Mouse (Mus musculus): ENCODE data around the gene Myo1f. TPM values are rescaled to one million over a fixed set of nuclear protein-coding genes. Genes with fewer than 3 reads are reported as not detected.

Gene Myo1f
- 1 to 10 TPM; 2.1 to 3.1 TPM for total RNA-seq (2021)
- long read RNA-seq, experiment 1, partial matches to known transcripts, result 0 of 3 reads
- long read RNA-seq, experiment 1, other reads (novel, unspliced or antisense), result 1 of 3 reads
- long read RNA-seq, experiment 2, partial matches to known transcripts, result 0 of 5 reads
- long read RNA-seq, experiment 2, other reads (novel, unspliced or antisense), result 3 of 5 reads

DNA sequence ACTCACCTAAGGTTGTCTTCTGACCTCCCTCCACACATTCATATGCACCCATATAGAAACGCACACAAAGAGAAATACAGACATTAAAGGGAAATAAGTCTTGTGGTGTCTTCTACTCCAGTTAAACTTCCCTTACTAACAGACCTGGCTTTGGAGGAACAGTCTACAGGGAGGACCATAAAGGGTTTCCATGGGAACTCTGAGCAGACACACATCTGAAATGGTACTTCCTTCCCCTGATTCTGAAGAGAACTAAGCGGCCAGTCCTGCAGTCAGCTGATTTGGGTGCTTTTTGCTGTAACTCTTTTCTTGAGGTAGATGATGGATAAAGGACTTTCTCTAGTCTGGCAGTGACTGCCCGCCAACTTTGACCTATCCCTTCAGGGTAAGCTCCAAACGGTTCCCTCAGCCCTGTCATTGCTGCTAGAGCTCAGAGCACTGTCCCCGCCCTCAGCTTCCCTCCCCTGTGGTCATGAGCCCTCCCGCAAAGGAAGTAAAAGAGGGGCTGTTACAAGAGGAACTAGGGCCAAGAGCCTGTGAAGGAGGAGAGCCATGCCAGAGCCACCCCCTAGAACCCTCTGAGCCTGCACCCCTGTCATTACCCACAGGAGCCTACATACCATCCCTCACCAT, at the start of gene Myo1f:
Myo1f (plus strand) TSS at position 485 of the 633 bp plus-strand sequence.
- intact Hi-C loops (cut with DNase I), result no loop called here
- peak; percentile 20 to 23 for DNase-seq

DNA sequence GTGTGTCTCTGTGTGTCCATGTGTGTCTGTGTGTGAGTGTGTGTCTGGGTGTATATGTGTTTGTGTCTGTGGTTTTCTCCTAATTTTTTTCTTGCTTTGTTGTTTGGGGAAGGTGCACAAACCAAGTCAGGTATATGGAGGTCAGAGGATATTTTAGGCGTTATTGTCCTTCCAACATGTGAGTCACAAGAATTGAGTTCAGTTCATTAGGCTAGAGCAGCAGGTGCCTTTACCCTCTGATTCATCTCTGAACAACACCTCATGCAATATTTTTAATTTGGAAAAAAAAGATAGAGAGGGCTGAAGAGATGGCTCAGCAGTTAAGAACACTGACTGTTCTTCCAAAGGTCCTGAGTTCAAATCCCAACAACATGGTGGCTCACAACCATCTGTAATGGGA, 47.1 kb upstream of the Myo1f start:
- intact Hi-C loops (cut with DNase I), result no loop called here
- DNase-seq, result no peak

DNA sequence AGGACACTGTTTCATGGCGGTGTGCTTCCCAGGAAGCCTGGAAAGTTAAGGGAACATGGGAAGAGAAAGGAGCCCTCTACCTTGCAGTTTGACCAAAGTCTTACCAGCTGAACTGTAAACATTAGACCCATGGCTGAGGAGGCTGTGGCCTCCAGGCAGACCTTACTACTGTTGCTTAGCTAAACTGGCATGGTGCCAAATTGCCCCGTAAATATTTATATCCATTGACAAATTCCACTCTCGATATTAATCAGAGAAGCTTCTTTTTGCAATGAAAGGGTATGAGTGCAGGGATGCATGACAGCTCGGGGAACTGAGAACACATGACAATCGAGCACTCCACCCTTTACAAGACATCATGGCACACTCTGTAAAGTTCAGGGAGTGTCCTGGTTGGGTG, 45.3 kb upstream of the Myo1f start:
- intact Hi-C loops (cut with DNase I), result no loop called here
- no peak for DNase-seq

DNA sequence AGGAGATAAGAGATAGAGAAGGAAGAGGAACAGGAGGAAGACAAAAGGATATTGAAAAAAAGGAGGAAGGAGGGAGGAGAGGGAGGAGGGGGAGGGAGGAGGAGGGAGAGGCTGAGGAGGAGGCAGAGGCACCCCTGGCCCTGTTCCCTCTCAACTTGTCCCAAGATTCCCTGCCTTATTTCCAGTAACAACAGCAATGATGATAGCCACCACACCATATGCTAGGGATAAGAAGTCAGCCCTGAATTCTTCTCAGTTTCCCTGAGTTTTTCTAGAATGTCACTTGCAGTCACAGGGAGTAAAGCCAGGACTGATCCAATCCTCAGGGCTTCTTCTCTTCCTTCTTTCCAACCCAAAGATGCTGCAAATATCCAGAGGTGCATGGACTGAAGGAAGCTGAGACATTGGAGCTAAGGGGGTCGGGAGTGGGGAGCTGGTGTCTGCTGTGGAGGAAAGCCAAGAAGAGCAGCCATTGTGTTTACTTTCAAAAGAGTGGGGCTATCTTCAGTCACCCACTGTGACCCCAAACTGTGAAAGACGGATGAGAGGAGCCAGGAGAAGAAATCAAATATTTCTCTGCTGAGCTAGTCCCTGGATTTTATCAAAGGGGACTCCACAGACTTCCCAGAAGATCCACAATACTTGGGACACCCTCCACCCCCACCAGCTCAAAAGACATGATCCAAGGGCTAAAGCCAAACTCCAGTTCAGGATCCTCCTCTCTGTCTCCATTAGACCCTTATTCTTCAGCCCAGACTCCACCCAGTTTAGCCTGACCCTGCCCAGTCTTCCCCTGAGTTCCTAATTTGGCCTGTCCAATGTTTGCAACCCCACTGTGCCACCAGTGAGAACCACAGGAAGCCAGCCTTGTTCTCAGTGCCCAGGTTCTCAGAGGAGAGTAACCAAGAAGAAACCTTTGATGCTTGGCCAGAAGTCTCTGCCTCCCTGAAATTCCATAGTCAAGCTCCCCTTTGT, 42.8 kb upstream of the Myo1f start:
- intact Hi-C loops (cut with DNase I), result no loop called here
- peak; percentile 24 to 27 for DNase-seq

DNA sequence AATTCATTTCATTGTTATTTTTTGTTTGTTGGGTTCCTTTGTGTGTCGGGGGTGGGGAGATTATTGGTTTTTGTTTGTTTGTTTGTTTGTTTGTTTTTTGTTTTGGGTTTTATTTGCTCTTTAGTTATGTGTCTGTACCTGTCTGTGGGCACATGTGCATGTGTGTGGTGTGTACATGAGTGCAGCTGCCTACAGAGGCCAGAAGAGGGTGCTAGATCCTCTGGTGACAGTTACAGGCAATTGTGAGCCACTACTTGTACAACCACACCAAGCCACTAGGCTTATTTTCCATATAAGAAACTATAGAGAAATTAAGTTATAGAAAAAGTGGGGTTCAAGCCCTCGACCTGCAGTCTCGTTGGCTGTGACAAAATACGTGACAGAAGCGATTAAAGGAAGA, 41.6 kb upstream of the Myo1f start:
- intact Hi-C loops (cut with DNase I), result no loop called here
- no peak for DNase-seq

DNA sequence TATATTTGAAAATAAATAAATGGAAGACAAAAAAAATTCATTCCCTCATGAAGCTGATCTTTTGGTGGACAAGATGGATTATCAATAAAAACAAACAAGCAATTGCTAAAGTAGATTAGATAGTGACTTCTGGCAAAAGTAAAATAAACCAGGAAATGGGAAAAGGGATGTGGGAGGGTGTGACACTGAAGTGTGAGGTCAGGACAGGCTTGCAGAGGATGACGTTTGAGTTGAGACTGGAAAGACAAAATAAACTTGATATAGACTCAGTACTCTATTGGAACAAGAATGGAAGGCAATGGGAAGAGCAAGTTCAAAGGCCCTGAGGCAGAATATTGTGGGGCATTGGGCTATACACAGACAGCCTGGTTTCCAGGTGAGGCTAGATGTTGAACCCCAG, 35.1 kb upstream of the Myo1f start:
- intact Hi-C loops (cut with DNase I), result no loop called here
- no peak for DNase-seq

DNA sequence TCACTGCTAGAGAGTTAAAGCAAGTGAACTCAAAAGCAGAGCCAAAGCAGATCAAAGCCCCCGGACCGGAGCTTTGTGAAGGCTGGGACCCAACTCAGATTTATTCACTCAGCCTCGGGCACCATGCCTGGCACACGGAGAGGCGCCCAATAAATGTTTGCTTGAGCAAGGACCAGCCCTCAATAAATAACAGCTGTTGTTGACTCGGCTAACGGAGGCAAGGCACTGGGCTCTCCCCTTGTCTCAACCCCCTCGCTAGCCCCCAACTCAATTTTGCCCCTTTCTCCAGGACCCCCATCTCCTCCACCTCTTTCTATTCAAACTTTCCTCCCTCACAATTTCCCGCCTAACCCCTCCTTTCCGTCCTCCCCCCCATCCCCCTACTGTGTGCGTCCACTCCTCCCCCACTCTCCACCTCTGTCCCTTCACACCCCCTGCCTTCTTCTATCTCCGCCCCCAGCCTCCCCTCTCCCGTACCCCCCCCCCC, 32.0 kb upstream of the Myo1f start:
- intact Hi-C loops (cut with DNase I), result no loop called here
- DNase-seq, result peak; percentile 21 to 35

DNA sequence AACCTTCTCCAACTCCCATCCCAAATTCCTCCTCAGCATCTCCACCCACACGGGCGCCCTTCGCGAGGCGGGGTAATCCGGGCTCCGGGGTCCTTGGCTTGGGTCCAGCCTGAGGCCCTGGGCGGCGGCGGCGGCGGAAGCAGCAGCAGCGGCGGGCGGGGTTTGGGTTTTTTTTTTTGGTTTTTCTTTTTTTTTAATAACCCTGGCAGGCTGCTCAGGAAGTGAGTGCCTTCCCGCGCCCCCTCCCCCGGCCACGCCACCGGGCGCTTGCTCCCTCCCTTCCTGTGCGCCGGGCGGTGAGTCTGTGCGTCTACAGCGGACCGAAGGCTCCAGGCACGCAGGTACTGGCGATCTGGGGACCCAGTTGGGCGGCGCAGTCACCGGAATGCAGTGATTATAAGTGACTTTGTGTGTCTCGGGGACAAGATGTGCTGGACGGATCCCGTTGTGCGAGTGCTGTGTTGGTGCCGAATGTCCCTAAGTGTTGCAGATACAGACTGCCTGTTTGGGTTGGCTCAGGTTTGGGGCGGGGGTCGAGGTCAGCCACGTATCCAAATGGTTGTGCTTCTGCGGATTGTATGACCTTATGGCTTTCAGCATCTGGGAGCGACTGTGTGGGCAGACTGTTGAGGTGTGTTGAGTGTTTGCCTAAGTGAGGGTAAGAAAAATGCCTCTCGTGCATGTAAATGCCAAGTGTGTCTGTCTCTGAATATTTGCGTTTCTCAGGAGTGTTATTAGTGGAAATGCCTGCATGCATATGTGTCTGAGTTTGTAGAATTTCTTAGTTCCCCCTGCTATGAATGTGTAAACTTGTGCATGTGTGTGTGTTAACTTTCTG, 31.4 kb upstream of the Myo1f start, which contains the start of gene Adamts10:
Adamts10 (plus strand) TSS at position 287 of the 838 bp plus-strand sequence.
- peak; percentile 86 to 90 for DNase-seq
- intact Hi-C loops (cut with DNase I), result no loop called here

DNA sequence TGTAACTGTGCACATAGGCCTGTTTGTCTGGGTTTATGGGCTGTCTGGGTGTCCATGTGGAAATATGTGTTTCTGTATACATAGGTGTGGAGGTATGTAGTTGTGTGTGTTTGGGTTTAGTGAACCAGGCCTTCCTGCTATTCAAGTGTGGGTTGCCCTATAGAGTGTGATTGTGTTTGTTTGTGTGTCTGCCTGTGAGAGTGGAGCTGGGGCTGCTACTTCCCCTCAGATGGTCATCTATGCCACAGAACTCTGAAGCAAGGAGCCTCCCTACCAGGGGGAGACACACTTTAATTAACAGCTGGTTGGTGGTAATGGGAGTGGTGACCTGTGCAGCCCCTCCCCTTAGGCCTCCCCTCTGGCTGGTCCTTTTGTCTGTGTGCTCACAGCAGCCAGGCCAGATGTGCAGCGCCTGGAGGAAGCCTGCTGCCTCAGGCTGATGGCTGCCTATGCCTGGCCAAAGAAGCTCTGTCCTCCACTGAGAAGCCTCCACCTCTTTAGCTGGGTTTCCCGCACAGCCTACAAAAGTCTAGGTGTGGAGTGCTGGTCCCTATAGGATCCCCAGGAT, 30.6 kb upstream of the Myo1f start:
- DNase-seq, result peak; percentile 55 to 56

DNA sequence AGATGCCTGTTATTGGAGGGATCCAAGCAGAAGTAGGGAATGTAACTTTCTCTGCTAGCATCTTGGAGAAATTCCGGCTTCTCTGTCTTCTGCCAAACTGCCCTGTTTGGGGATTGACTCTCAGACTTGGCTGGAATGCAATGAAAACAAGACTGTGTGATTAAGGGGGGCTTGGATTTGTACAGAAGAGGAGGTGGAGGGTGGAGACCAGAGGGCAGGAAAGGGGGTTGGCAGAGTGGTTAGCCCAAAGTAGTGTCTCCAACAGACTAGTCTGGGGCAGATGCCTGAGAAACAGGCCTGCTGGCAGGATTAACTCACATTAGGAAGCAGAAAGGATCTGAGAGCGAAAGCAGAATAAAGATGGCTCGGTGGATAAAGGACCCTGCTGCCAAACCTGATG, 29.0 kb upstream of the Myo1f start:
- intact Hi-C loops (cut with DNase I), result no loop called here

More for the DNA sequence above, 30.6 kb upstream of the Myo1f start:
- intact Hi-C loops (cut with DNase I), result no loop called here

DNA sequence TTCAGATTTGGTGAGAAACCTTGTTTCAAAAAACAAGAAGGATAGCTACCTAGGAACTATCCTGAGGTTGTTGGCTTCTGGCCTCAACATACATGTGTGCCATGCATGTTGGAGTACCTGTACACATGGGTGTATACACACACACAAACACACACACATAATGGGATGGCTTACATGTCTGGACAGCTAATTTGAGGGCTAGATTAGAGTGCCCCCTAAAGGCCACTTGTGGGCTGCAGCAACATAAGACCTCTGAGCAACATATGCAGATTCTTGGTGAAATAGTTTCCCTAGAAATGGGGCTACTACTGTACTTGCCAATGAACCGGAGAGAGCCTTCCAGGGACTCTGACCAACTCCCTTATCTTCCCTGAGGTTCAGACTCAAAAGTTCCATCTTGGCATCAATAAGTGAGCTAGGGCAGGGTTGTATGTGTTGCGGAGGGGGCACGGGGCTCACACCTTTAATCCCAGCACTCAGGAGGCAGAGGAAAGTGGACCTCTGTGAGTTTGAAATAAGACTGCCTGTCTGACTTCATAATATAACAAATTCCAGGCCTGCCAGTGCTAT, 16.3 kb upstream of the Myo1f start:
- intact Hi-C loops (cut with DNase I), result loop anchor here (1.0 to 10.0 kb wide), 2 partner anchors 100 to 266 kb away; no protein-coding TSS in a partner anchor
- peak; percentile 44 to 61 for DNase-seq

More for the DNA sequence above, 29.0 kb upstream of the Myo1f start:
- peak; percentile 38 to 50 for DNase-seq

DNA sequence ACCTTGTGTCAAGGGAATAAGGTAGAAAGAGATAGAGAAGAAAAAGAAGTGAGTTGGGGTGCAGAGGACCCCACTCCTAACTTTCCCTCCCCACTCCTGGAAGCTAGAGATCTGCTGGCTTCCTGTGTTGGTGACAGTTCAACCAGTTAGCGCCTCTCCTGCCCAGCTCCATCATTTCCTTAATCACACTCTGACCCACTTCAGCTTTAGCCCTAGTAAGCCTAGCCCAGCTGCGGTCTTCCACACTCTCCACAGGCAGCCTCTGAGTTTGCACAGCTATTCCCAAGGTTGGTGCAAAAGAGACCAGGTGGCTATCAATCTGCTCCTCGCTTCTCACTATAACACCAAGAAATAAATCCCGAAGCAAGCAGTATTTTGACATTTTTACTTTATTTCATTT, 15.6 kb upstream of the Myo1f start:
- intact Hi-C loops (cut with DNase I), result loop anchor here (1.0 to 10.0 kb wide), 2 partner anchors 101 to 265 kb away; no protein-coding TSS in a partner anchor
- DNase-seq, result no peak

DNA sequence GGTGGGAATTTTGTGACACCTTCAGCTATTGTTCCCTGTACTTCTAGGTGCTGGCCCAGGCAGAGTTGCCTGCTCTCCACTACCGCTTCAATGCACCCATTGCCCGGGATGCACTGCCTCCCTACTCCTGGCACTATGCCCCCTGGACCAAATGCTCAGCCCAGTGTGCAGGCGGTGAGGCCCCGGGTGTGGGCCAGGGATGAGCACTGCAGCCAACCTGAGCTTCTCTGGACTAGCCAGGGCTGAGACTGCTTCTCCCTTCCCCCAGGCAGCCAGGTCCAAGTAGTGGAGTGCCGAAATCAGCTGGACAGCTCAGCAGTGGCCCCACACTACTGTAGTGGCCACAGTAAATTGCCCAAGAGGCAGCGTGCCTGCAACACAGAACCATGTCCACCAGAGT, 6.3 kb upstream of the Myo1f start:
- DNase-seq, result no peak
- intact Hi-C loops (cut with DNase I), result no loop called here

DNA sequence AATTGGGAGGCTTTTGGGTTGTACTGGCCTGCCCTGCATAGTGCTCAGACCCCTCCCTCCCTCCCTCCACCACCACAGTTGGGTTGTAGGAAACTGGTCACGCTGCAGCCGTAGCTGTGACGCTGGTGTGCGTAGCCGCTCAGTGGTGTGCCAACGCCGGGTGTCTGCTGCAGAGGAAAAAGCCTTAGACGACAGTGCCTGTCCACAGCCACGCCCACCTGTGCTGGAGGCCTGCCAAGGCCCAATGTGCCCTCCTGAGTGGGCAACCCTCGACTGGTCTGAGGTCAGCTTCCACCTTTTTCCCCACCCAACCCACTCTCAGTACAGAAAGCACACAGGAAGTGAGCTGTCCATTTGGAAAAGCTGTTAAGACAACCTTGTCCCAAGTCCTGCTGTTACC, 5.1 kb upstream of the Myo1f start:
- intact Hi-C loops (cut with DNase I), result no loop called here
- no peak for DNase-seq

DNA sequence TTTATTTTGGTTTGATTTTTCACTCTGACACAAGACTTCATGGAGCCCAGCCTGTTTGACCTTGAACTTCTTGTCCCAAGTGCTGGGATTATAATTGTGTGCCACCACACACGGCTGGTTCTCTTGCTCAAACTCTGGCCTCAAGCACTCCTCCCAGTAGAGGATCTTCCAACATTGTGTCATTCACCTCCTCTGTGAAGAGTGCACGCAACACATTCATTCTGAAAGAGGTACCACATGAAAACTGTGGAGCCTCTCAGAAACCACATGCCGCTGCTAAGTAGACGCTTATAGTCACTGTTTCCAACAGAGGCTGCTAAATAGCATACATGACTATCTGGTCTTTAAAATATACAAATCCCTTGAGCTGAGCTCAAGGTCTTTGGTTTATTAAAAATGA, 3.4 kb upstream of the Myo1f start:
- DNase-seq, result no peak
- intact Hi-C loops (cut with DNase I), result no loop called here

DNA sequence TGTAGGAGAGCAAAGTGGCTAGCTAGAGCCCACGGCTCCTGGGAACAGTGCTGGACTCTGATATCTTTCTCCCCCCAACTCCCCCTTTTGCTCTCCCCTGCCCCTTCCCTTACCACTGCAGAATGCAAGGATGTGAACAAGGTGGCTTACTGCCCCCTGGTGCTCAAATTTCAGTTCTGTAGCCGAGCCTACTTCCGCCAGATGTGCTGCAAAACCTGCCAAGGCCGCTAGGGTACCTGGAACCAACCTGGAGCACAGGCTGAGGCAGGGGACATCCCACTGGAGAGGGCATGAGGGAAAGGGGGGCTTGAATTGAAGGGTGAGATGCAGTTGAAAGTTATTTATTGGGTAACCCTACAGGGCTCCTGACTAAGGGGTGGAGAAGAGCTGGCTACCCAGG, 2.5 kb upstream of the Myo1f start:
- intact Hi-C loops (cut with DNase I), result no loop called here
- DNase-seq, result peak; percentile 25 to 54

DNA sequence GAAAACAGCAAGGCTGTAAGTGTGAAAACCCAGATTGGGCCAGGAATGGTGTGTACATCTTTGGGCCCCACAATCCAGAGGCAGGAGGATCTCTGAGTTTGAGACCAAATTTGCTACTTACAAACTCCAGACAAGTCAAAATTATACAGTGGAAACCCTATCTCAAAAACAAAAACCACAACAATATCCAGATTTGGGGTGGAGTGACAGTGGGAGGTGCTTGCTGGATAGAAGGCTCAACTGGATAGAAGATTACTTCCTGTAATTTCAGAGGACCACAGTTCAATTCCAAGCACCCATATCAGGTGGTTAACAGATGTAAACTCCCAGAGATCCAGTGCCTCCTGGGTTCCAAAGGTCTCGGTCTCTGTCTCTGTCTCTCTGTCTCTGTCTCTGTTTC, 971 bp upstream of the Myo1f start:
- intact Hi-C loops (cut with DNase I), result no loop called here
- DNase-seq, result no peak

DNA sequence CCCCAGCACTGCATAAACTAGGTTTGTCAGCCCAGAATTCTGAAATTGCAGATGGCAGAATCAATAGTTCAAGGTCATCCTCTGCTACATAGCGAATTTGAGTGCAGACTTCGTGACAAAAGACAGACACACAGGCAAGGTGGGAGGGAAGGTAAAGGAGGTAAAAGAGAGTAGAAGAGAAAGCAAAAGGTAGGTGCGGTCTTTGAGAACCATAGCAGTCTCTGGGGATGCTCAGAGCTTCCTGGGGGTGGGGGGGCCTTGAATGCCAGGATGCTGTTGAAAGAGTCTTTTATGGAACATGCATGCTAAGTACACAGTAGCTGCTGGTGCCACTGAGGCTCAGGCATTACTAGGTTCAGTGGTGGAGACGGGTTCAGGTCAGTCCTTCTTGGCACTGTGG, 2.4 kb downstream of the Myo1f start:
- intact Hi-C loops (cut with DNase I), result no loop called here
- no peak for DNase-seq

DNA sequence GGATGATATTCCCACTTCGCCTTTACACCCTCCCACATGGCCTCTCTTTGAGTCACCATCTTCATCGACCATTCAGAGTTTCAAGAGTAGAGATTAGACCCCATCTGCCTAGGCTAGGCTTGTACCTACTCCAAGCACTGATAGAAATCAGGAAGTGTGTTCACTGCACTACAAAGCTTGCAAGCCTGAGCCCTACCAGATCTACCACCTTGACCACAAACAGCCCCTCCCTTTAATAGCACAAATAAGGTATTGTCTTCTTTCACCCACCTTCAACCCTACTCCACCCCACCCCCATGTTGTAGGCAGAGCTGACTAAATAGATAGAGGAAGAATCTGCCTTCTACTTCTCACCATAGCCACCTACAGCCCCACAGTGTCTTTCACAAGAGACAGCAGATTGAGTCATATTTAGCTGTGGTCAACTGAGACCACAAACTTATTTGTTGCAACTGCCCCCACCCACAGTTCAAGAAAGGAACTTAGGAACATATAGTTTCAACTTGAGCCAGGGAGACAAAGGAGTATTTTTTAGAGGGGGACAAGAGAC, 8.1 kb downstream of the Myo1f start:
- intact Hi-C loops (cut with DNase I), result no loop called here
- no peak for DNase-seq

Measured in heart, postnatal 14 days (tissue).